Mouse (Mus musculus) left cerebral cortex, adult 2 months (tissue): ENCODE measurements at regions not wholly inside any gene's neighbourhood (a gene's known extent, or its start where the extent isn't known, plus 50 kb on each side); places are given as distances from the start of the nearest gene placed in this dataset.

Experiments used
- DNase-seq, 2 experiments: peaks; one replicate each; pipeline ENCODE4 v3.0.0; 2021 to 2022; ENCODE audit warnings: low spot score in 2 of 2, mixed read lengths in 1 of 2; ENCODE audit errors: extremely low spot score in 1 of 2
- H3K27ac ChIP-seq: fragments of 200-600 bp; 2 replicates; pipeline ENCODE4 v1.8.1; 2022
- H3K4me3 ChIP-seq: fragments of 200-600 bp; 2 replicates; pipeline ENCODE4 v1.8.1; 2022
- CTCF ChIP-seq: fragments of 200-600 bp; IDR thresholded peaks from 2 replicates; pipeline ENCODE4 v1.8.1; 2022; ENCODE audit warnings: antibody characterized with exemption, mild to moderate bottlenecking, moderate library complexity
- intact Hi-C: fragments of 180-260 bp; cut with DNase I; formaldehyde crosslinking; loops from one replicate; pipeline ENCODE4 v1.15.1; 2025

- Histone ChIP-seq H3K4me3 (no peak overlapping the region), H3K27ac (no peak overlapping the region)
- no peak for TF ChIP-seq CTCF
- intact Hi-C loops, result no loop called here
- no peak for DNase-seq
Measured at GRCm38 (mm10) chr2:9197025-9197424, 684.0 kb upstream of the 4930412O13Rik start.

GRCm38 (mm10) chr2:9207963-9208362 is 673.1 kb upstream of the 4930412O13Rik start:
- DNase-seq, result no peak
- TF ChIP-seq CTCF, result no peak
- Histone ChIP-seq H3K27ac (no peak overlapping the region), H3K4me3 (no peak overlapping the region)
- intact Hi-C loops, result no loop called here
